In the genomic region with DNA sequence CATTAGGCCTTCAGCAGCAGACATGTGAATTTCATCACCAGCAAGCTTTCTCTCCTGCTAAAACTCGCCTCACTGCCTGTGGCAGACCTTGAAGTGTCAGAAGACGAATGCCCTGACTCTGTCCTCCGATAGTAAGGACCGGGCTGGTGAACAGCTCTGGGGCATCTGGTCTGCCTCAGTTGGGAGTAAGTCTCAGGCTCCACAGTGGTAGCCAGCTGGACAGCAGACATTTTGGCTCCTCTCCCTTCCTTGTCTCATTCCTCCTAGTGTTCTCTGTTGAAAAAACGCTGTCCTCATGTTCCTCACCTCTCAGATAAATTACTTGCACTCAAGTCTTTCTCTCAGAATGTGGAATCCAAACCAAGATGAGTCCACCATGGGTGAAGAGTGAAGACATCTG, we compare ENCODE assay signal across 30 mouse cellular contexts. TPM values are rescaled to one million over a fixed set of nuclear protein-coding genes. Genes with fewer than 3 reads are reported as not detected.
DNase-seq lines count a peak whose midpoint lies in the region; ATAC-seq and TF ChIP-seq lines count a peak whose summit lies in the region.
"Had no signal": no experiment of that assay in that cellular context is flagged by ENCODE, and none has a peak within 500 bp of the region (broad histone marks: within the 10 kb centered on the region; RNA-seq: fewer than 3 reads in every experiment).

No protein-coding gene starts in this region.

- H3K4me3 ChIP-seq in lung, embryonic 15.5 days, result no peak overlapping the region
- no peak overlapping the region for H3K4me3 ChIP-seq in heart, embryonic 13.5 days
- no peak overlapping the region for H3K4me3 ChIP-seq in liver, postnatal 0 days (ENCODE audit: low read depth, low read length)
- H3K4me3 ChIP-seq: embryonic facial prominence, embryonic 12.5 days; hindbrain, embryonic 13.5 days; kidney, embryonic 15.5 days; limb, embryonic 13.5 days; liver, embryonic 12.5 days; midbrain, embryonic 10.5 days; stomach, embryonic 15.5 days had no signal

- H3K9me3 ChIP-seq in lung, embryonic 15.5 days, result no peaks in the 10 kb centered on the region
- no peaks in the 10 kb centered on the region for H3K9me3 ChIP-seq in heart, embryonic 13.5 days
- no peaks in the 10 kb centered on the region for H3K9me3 ChIP-seq in liver, postnatal 0 days (ENCODE audit: low read length)
- H3K9me3 ChIP-seq: embryonic facial prominence, embryonic 12.5 days; hindbrain, embryonic 13.5 days; kidney, embryonic 15.5 days; limb, embryonic 13.5 days; liver, embryonic 12.5 days; midbrain, embryonic 10.5 days; stomach, embryonic 15.5 days had no signal

- whole genome bisulfite sequencing in lung, embryonic 15.5 days, result 38% methylated on average over 5 of the region's 5 CpGs
- WGBS in heart, embryonic 13.5 days, result 45% methylated on average over 5 of the region's 5 CpGs
- WGBS in liver, postnatal 0 days (ENCODE audit: insufficient replicate concordance), result 51% methylated on average over 5 of the region's 5 CpGs

- H3K4me1 ChIP-seq in lung, embryonic 15.5 days, result peaks cover 27% of the 10 kb centered on the region
- H3K4me1 ChIP-seq in heart, embryonic 13.5 days, result peaks cover 25% of the 10 kb centered on the region
- no peaks in the 10 kb centered on the region for H3K4me1 ChIP-seq in liver, postnatal 0 days (ENCODE audit: insufficient read depth)
- H3K4me1 ChIP-seq: embryonic facial prominence, embryonic 12.5 days; hindbrain, embryonic 13.5 days; liver, embryonic 12.5 days had no signal

- TF ChIP-seq EP300 in liver, postnatal 0 days (IDR thresholded peaks at IDR 0.05; ENCODE audit: low read depth), result no peak

- H3K36me3 ChIP-seq in lung, embryonic 15.5 days, result no peaks in the 10 kb centered on the region
- H3K36me3 ChIP-seq in heart, embryonic 13.5 days, result no peaks in the 10 kb centered on the region
- no peaks in the 10 kb centered on the region for H3K36me3 ChIP-seq in liver, postnatal 0 days (replicated peaks; ENCODE audit: insufficient read depth, low read length)
- H3K36me3 ChIP-seq: embryonic facial prominence, embryonic 12.5 days; hindbrain, embryonic 13.5 days; kidney, embryonic 15.5 days; limb, embryonic 13.5 days; liver, embryonic 12.5 days; midbrain, embryonic 10.5 days; stomach, embryonic 15.5 days had no signal

- no peak for TF ChIP-seq CTCF in liver, postnatal 0 days (IDR thresholded peaks at IDR 0.05; ENCODE audit: low read depth)

- DNase-seq in heart, adult 11 months, result peak; percentile 92
- no peak for DNase-seq in heart, adult 8-10 months (ENCODE audit: low spot score)
- DNase-seq in lung, adult 18-20 months, result no peak
- DNase-seq in lung, postnatal 14 days, result peak; percentile 20
- no peak for DNase-seq in liver, postnatal 0 days
- DNase-seq: adrenal gland, adult 2 months; cerebellum, adult 18-20 months; cerebellum, postnatal 25 days; forebrain, postnatal 0 days; kidney, adult 11 months; kidney, postnatal 36 days; layer of hippocampus, postnatal 36 days; right cerebral cortex, adult 18-20 months; right cerebral cortex, postnatal 4 days had no signal

- H3K4me2 ChIP-seq in lung, embryonic 15.5 days, result no peak overlapping the region
- no peak overlapping the region for H3K4me2 ChIP-seq in heart, embryonic 13.5 days
- no peak overlapping the region for H3K4me2 ChIP-seq in liver, postnatal 0 days (ENCODE audit: low read depth, low read length)
- H3K4me2 ChIP-seq: embryonic facial prominence, embryonic 12.5 days; hindbrain, embryonic 13.5 days; kidney, embryonic 15.5 days; limb, embryonic 13.5 days; liver, embryonic 12.5 days; stomach, embryonic 15.5 days had no signal

- peak; percentile 51; the same call in 1 of the 2 replicates for ATAC-seq in lung, embryonic 15.5 days (ENCODE audit: borderline replicate concordance, extremely low read depth, low FRiP score, low TSS enrichment)
- no peak for ATAC-seq in heart, embryonic 13.5 days (ENCODE audit: extremely low read depth, insufficient number of reproducible peaks, low FRiP score, low TSS enrichment)
- ATAC-seq in liver, postnatal 0 days, result no peak
- ATAC-seq: CD4-positive, CD25-positive, alpha-beta regulatory T cell, adult 4 months; forebrain, postnatal 0 days; liver, embryonic 12.5 days; Patski had no signal

- no peak overlapping the region for H3K9ac ChIP-seq in lung, embryonic 15.5 days
- H3K9ac ChIP-seq in heart, embryonic 13.5 days, result no peak overlapping the region
- H3K9ac ChIP-seq in liver, postnatal 0 days (replicated peaks), result no peak overlapping the region
- H3K9ac ChIP-seq: embryonic facial prominence, embryonic 12.5 days; forebrain, postnatal 0 days; hindbrain, embryonic 13.5 days; kidney, embryonic 15.5 days; limb, embryonic 13.5 days; liver, embryonic 12.5 days; stomach, embryonic 15.5 days had no signal

- H3K27me3 ChIP-seq in lung, embryonic 15.5 days, result no peaks in the 10 kb centered on the region
- H3K27me3 ChIP-seq in heart, embryonic 13.5 days (replicated peaks), result no peaks in the 10 kb centered on the region
- H3K27me3 ChIP-seq in liver, postnatal 0 days (ENCODE audit: insufficient read depth, low read length), result no peaks in the 10 kb centered on the region
- H3K27me3 ChIP-seq: embryonic facial prominence, embryonic 12.5 days; hindbrain, embryonic 13.5 days; kidney, embryonic 15.5 days; limb, embryonic 13.5 days; liver, embryonic 12.5 days; stomach, embryonic 15.5 days had no signal

- peak overlapping the region; percentile 44 for H3K27ac ChIP-seq in lung, embryonic 15.5 days
- peak overlapping the region; percentile 28 for H3K27ac ChIP-seq in heart, embryonic 13.5 days (replicated peaks)
- no peak overlapping the region for H3K27ac ChIP-seq in liver, postnatal 0 days (ENCODE audit: low read depth)
- H3K27ac ChIP-seq: embryonic facial prominence, embryonic 12.5 days; hindbrain, embryonic 13.5 days; kidney, embryonic 15.5 days; limb, embryonic 13.5 days; liver, embryonic 12.5 days; macrophage; midbrain, embryonic 10.5 days; stomach, embryonic 15.5 days had no signal

RNA-seq across cellular contexts. Expression of a gene that starts 3.5 kb away (rescaled TPM):
- 10 to 100 TPM; 13.6 to 19.5 (median 16.5) TPM for total RNA-seq in heart, adult 8-10 months (2022)
- polyA plus RNA-seq in lung, embryonic 15.5 days (2015; fragmentation: Nextera tagmentation; extraction: Ambion mirVana), result 65.4 and 68.8 TPM in 2 replicates
- 21.0 and 22.4 TPM in 2 replicates for polyA plus RNA-seq in heart, embryonic 13.5 days (2015; fragmentation: Nextera tagmentation; extraction: Ambion mirVana)
- 0.85 and 0.89 TPM in 2 replicates for polyA plus RNA-seq in liver, postnatal 0 days (2015; fragmentation: Nextera tagmentation; extraction: Ambion mirVana)
- polyA plus RNA-seq: macrophage had no signal

RNA-seq across cellular contexts. Expression of a gene that starts 55.4 kb away (rescaled TPM):
- total RNA-seq in heart, adult 8-10 months (2022), result not detected
- polyA plus RNA-seq in lung, embryonic 15.5 days (2015; fragmentation: Nextera tagmentation; extraction: Ambion mirVana), result not detected in 2 replicates
- polyA plus RNA-seq in heart, embryonic 13.5 days (2015; fragmentation: Nextera tagmentation; extraction: Ambion mirVana), result not detected in 2 replicates
- not detected in 2 replicates for polyA plus RNA-seq in liver, postnatal 0 days (2015; fragmentation: Nextera tagmentation; extraction: Ambion mirVana)
- total RNA-seq: adrenal gland, adult 2 months; gastrocnemius, postnatal 4 days had no signal
- polyA plus RNA-seq: adrenal gland, adult 2 months; embryonic facial prominence, embryonic 12.5 days; forebrain, embryonic 11.5 days; heart, postnatal 0 days; kidney, embryonic 15.5 days; liver, embryonic 12.5 days; macrophage; thymus, postnatal 0 days had no signal

RNA-seq across cellular contexts. Expression of a gene that starts 57.6 kb away (rescaled TPM):
- 10 to 100 TPM; 10.1 to 13.4 (median 11.9) TPM for total RNA-seq in heart, adult 8-10 months (2022)
- 28.1 and 31.7 TPM in 2 replicates for polyA plus RNA-seq in lung, embryonic 15.5 days (2015; fragmentation: Nextera tagmentation; extraction: Ambion mirVana)
- polyA plus RNA-seq in heart, embryonic 13.5 days (2015; fragmentation: Nextera tagmentation; extraction: Ambion mirVana), result 20.5 and 20.7 TPM in 2 replicates
- 6.2 and 7.5 TPM in 2 replicates for polyA plus RNA-seq in liver, postnatal 0 days (2015; fragmentation: Nextera tagmentation; extraction: Ambion mirVana)

Comparison
In these comparisons a context has a peak if more than half of its experiments do, and no peak if none do; other contexts are left out.
1. DNase-seq: peak in heart, adult 11 months (single experiment) and lung, postnatal 14 days (single experiment); none in heart, adult 8-10 months (single experiment), lung, adult 18-20 months (0 of 2) and liver, postnatal 0 days (single experiment).
2. RNA of a gene that starts 3.5 kb away (polyA plus RNA-seq): 65.4 to 68.8 TPM in lung, embryonic 15.5 days and 21.0 to 22.4 TPM in heart, embryonic 13.5 days; 0.85 to 0.89 TPM in liver, postnatal 0 days; every median in the first group is over 10 times any median in the second.